ENCODE assay signal across 11 mouse cellular contexts in genomic region chr10:61374771-61375481, GRCm38 (mm10). TPM values are rescaled to one million over a fixed set of nuclear protein-coding genes. Genes with fewer than 3 reads are reported as not detected.
DNase-seq lines count a peak whose midpoint lies in the region; ATAC-seq and TF ChIP-seq lines count a peak whose summit lies in the region.
"Had no signal": no experiment of that assay in that cellular context is flagged by ENCODE, and none has a peak within 500 bp of the region (broad histone marks: within the 10 kb centered on the region; RNA-seq: fewer than 3 reads in every experiment).

No protein-coding gene starts in this region.

- peak overlapping the region; percentile 77 for H3K27ac ChIP-seq in kidney, embryonic 14.5 days (ENCODE audit: low read depth, low read length)
- peak overlapping the region; percentile 52 for H3K27ac ChIP-seq in ES-Bruce4 (ENCODE audit: insufficient read depth, low read length)
- H3K27ac ChIP-seq in bone marrow macrophage, adult 2 months (ENCODE audit: insufficient read depth, low read depth, low read length), result peak overlapping the region; percentile 72
- H3K27ac ChIP-seq in lung, postnatal 0 days (ENCODE audit: low read length), result peak overlapping the region; percentile 33; the same call in 1 of the 2 replicates
- H3K27ac ChIP-seq: embryonic facial prominence, embryonic 12.5 days; midbrain, embryonic 10.5 days; neural tube, embryonic 15.5 days had no signal

- 51% methylated on average over 6 of the region's 6 CpGs for WGBS in kidney, embryonic 14.5 days
- 51% methylated on average over 6 of the region's 6 CpGs for WGBS in lung, postnatal 0 days

- no peak for DNase-seq in kidney, adult 9 months
- peak; percentile 51 for DNase-seq in lung, postnatal 0 days (ENCODE audit: low spot score)
- DNase-seq in right cerebral cortex, postnatal 36 days (ENCODE audit: low spot score in 2 of 2), result no peak
- no peak for DNase-seq in gastrocnemius, postnatal 25 days
- no peak for DNase-seq in layer of hippocampus, postnatal 14 days (ENCODE audit: low spot score in 2 of 2)

- no peaks in the 10 kb centered on the region for H3K27me3 ChIP-seq in kidney, embryonic 14.5 days (ENCODE audit: control insufficient read depth, insufficient read depth, low read length)
- H3K27me3 ChIP-seq in ES-Bruce4 (ENCODE audit: control insufficient read depth, insufficient read depth, low read length, poor library complexity, severe bottlenecking), result no peaks in the 10 kb centered on the region
- H3K27me3 ChIP-seq in lung, postnatal 0 days (replicated peaks; ENCODE audit: insufficient read depth, low read length), result no peaks in the 10 kb centered on the region
- H3K27me3 ChIP-seq: neural tube, embryonic 15.5 days had no signal

- H3K4me1 ChIP-seq in kidney, embryonic 14.5 days (ENCODE audit: control insufficient read depth, insufficient read depth, low read length), result peaks cover 64% of the 10 kb centered on the region
- H3K4me1 ChIP-seq in ES-Bruce4 (ENCODE audit: control insufficient read depth, insufficient read depth, low read length), result peaks cover 22% of the 10 kb centered on the region
- peaks cover 33% of the 10 kb centered on the region for H3K4me1 ChIP-seq in bone marrow macrophage, adult 2 months (ENCODE audit: control insufficient read depth, insufficient read depth, low read length)
- H3K4me1 ChIP-seq in lung, postnatal 0 days (ENCODE audit: insufficient read depth, low read depth, low read length), result peaks cover 47% of the 10 kb centered on the region

- TF ChIP-seq POLR2A in ES-Bruce4 (IDR thresholded peaks at IDR 0.05; ENCODE audit: insufficient read depth, low read length), result no peak
- TF ChIP-seq POLR2A in bone marrow macrophage, adult 2 months (IDR thresholded peaks at IDR 0.05; ENCODE audit: borderline replicate concordance, low read depth, low read length), result no peak

- H3K4me2 ChIP-seq in kidney, embryonic 14.5 days (replicated peaks; ENCODE audit: low read depth, low read length), result no peak overlapping the region; the same call in 1 of the 2 replicates
- no peak overlapping the region; the same call in 1 of the 2 replicates for H3K4me2 ChIP-seq in lung, postnatal 0 days (replicated peaks; ENCODE audit: low read depth, low read length)
- H3K4me2 ChIP-seq: embryonic facial prominence, embryonic 12.5 days; neural tube, embryonic 15.5 days had no signal

- ATAC-seq in kidney, embryonic 14.5 days (ENCODE audit: low FRiP score, low TSS enrichment), result peak; percentile 39
- ATAC-seq in lung, postnatal 0 days, result 0 out of 2 replicates have a peak, but pooled peaks have one; percentile 5

- H3K9me3 ChIP-seq in kidney, embryonic 14.5 days (ENCODE audit: control insufficient read depth, low read length), result no peaks in the 10 kb centered on the region
- H3K9me3 ChIP-seq in ES-Bruce4 (replicated peaks; ENCODE audit: control insufficient read depth, insufficient read depth, low read length, poor library complexity, severe bottlenecking), result no peaks in the 10 kb centered on the region
- H3K9me3 ChIP-seq in lung, postnatal 0 days (ENCODE audit: low read length), result no peaks in the 10 kb centered on the region
- H3K9me3 ChIP-seq: embryonic facial prominence, embryonic 12.5 days; neural tube, embryonic 15.5 days had no signal

- no peak for TF ChIP-seq CTCF in ES-Bruce4 (IDR thresholded peaks at IDR 0.05; ENCODE audit: low read depth, low read length)
- no peak for TF ChIP-seq CTCF in bone marrow macrophage, adult 2 months (IDR thresholded peaks at IDR 0.05; ENCODE audit: low read depth, low read length)
- TF ChIP-seq CTCF in lung, postnatal 0 days (IDR thresholded peaks at IDR 0.05), result no peak

- H3K36me3 ChIP-seq in kidney, embryonic 14.5 days (ENCODE audit: control insufficient read depth, insufficient read depth, low read length), result no peaks in the 10 kb centered on the region
- H3K36me3 ChIP-seq in ES-Bruce4 (ENCODE audit: control insufficient read depth, insufficient read depth, low read length, poor library complexity, severe bottlenecking), result no peaks in the 10 kb centered on the region
- H3K36me3 ChIP-seq in lung, postnatal 0 days (ENCODE audit: insufficient read depth, low read length), result no peaks in the 10 kb centered on the region
- H3K36me3 ChIP-seq: embryonic facial prominence, embryonic 12.5 days; neural tube, embryonic 15.5 days had no signal

- H3K9ac ChIP-seq in kidney, embryonic 14.5 days (ENCODE audit: low read depth, low read length), result no peak overlapping the region
- no peak overlapping the region for H3K9ac ChIP-seq in ES-Bruce4 (ENCODE audit: low read depth, poor library complexity, severe bottlenecking)
- H3K9ac ChIP-seq in lung, postnatal 0 days (replicated peaks; ENCODE audit: low read depth), result no peak overlapping the region
- H3K9ac ChIP-seq: embryonic facial prominence, embryonic 12.5 days; neural tube, embryonic 15.5 days had no signal

- TF ChIP-seq EP300 in ES-Bruce4 (IDR thresholded peaks at IDR 0.05; ENCODE audit: insufficient read depth, low read depth, low read length), result no peak
- TF ChIP-seq EP300 in lung, postnatal 0 days (IDR thresholded peaks at IDR 0.05), result no peak

- no peak overlapping the region for H3K4me3 ChIP-seq in kidney, embryonic 14.5 days (ENCODE audit: low read length)
- H3K4me3 ChIP-seq in ES-Bruce4 (ENCODE audit: low read depth, low read length), result peak overlapping the region; percentile 11
- H3K4me3 ChIP-seq in bone marrow macrophage, adult 2 months (ENCODE audit: insufficient read depth, low read length), result no peak overlapping the region
- H3K4me3 ChIP-seq in lung, postnatal 0 days (ENCODE audit: low read depth, low read length), result no peak overlapping the region
- H3K4me3 ChIP-seq: embryonic facial prominence, embryonic 12.5 days; midbrain, embryonic 10.5 days; neural tube, embryonic 15.5 days had no signal

RNA-seq across cellular contexts. Expression of gene Pald1, which starts 8.4 kb away (rescaled TPM):
- 14.9 and 25.5 TPM in 2 replicates for polyA plus RNA-seq in kidney, embryonic 14.5 days (2014; fragmentation: Nextera tagmentation; extraction: Ambion mirVana)
- polyA plus RNA-seq in ES-Bruce4 (2011; ENCODE audit: insufficient read depth, insufficient read length, low read depth, missing spikeins), result 35.8 and 36.0 TPM in 2 replicates
- polyA plus RNA-seq in bone marrow macrophage, adult 2 months (2012; ENCODE audit: insufficient read depth, insufficient read length, missing spikeins), result 5.3 and 5.7 TPM in 2 replicates
- 30.4 and 36.0 TPM in 2 replicates for polyA plus RNA-seq in lung, postnatal 0 days (2015; fragmentation: Nextera tagmentation; extraction: Ambion mirVana)
- total RNA-seq in gastrocnemius, postnatal 25 days (2021), result 1 to 10 TPM; 3.8 to 9.8 TPM
- total RNA-seq in layer of hippocampus, postnatal 14 days (2021), result 10 to 100 TPM; 16.5 to 22.1 TPM

RNA-seq across cellular contexts. Expression of gene Nodal, which starts 42.8 kb away (rescaled TPM):
- 0.30 and 0.44 TPM in 2 replicates for polyA plus RNA-seq in kidney, embryonic 14.5 days (2014; fragmentation: Nextera tagmentation; extraction: Ambion mirVana)
- 52.2 and 53.5 TPM in 2 replicates for polyA plus RNA-seq in ES-Bruce4 (2011; ENCODE audit: insufficient read depth, insufficient read length, low read depth, missing spikeins)
- not detected in 2 replicates for polyA plus RNA-seq in bone marrow macrophage, adult 2 months (2012; ENCODE audit: insufficient read depth, insufficient read length, missing spikeins)
- polyA plus RNA-seq in lung, postnatal 0 days (2015; fragmentation: Nextera tagmentation; extraction: Ambion mirVana), result 0.37 TPM in 2 replicates
- not detected for total RNA-seq in gastrocnemius, postnatal 25 days (2021)
- not detected for total RNA-seq in layer of hippocampus, postnatal 14 days (2021)

Comparison
In these comparisons a context has a peak if more than half of its experiments do, and no peak if none do; other contexts are left out.
1. RNA of gene Nodal, which starts 42.8 kb away (polyA plus RNA-seq): 52.2 to 53.5 TPM in ES-Bruce4; 0.37 TPM in lung, postnatal 0 days, 0.30 to 0.44 TPM in kidney, embryonic 14.5 days and not detected in bone marrow macrophage, adult 2 months; every median in the first group is over 10 times any median in the second.
2. Peak in every context shown above with its lines, with median percentiles within 50 percentile points of each other: H3K27ac ChIP-seq.